In genomic region chr1:155223849-155224554, GRCm38 (mm10) we compare ENCODE assay signal across 8 mouse cellular contexts. TPM values are rescaled to one million over a fixed set of nuclear protein-coding genes. Genes with fewer than 3 reads are reported as not detected.
DNase-seq lines count a peak whose midpoint lies in the region; ATAC-seq and TF ChIP-seq lines count a peak whose summit lies in the region.

No protein-coding gene starts in this region.

- H3K4me3 ChIP-seq in embryonic fibroblast, embryonic 13.5 days (ENCODE audit: insufficient read depth, low read length): no peak overlapping the region
- no peak overlapping the region; a peak in 1 of 4 replicates for H3K4me3 ChIP-seq in heart, embryonic 14.5 days (ENCODE audit: control insufficient read depth in 1 of 2, insufficient read depth in 1 of 2, low read depth in 1 of 2, low read length in 2 of 2)
- H3K4me3 ChIP-seq in lung, postnatal 0 days (ENCODE audit: low read depth, low read length): no peak overlapping the region

- H3K9me3 ChIP-seq in heart, embryonic 14.5 days (ENCODE audit: control insufficient read depth, low read length): no peaks in the 10 kb centered on the region
- no peaks in the 10 kb centered on the region for H3K9me3 ChIP-seq in lung, postnatal 0 days (ENCODE audit: low read length)

- H3K27me3 ChIP-seq in heart, embryonic 14.5 days (ENCODE audit: control insufficient read depth, insufficient read depth, low read length): no peaks in the 10 kb centered on the region
- H3K27me3 ChIP-seq in lung, postnatal 0 days (replicated peaks; ENCODE audit: insufficient read depth, low read length): no peaks in the 10 kb centered on the region

- peak; percentile 98 for TF ChIP-seq CTCF in embryonic fibroblast, embryonic 13.5 days (IDR thresholded peaks at IDR 0.05; ENCODE audit: borderline replicate concordance, insufficient read depth, low read length)
- TF ChIP-seq CTCF in lung, postnatal 0 days (IDR thresholded peaks at IDR 0.05): peak; percentile 99

- no peak for TF ChIP-seq POLR2A in embryonic fibroblast, embryonic 13.5 days (IDR thresholded peaks at IDR 0.05; ENCODE audit: low read depth, low read length)

- H3K27ac ChIP-seq in embryonic fibroblast, embryonic 13.5 days (ENCODE audit: insufficient read depth, low read length): no peak overlapping the region
- no peak overlapping the region for H3K27ac ChIP-seq in heart, embryonic 14.5 days (replicated peaks in 1 of 2; ENCODE audit: control insufficient read depth in 1 of 2, insufficient read depth in 1 of 2, low read depth in 2 of 2, low read length in 2 of 2)
- no peak overlapping the region for H3K27ac ChIP-seq in lung, postnatal 0 days (ENCODE audit: low read length)

- peaks cover 89% of the 10 kb centered on the region for H3K36me3 ChIP-seq in heart, embryonic 14.5 days (ENCODE audit: control insufficient read depth, insufficient read depth, low read length)
- H3K36me3 ChIP-seq in lung, postnatal 0 days (ENCODE audit: insufficient read depth, low read length): no peaks in the 10 kb centered on the region

- H3K4me2 ChIP-seq in heart, embryonic 14.5 days (ENCODE audit: low read length): peak overlapping the region; percentile 34
- 0 out of 2 replicates have a peak overlapping the region, but pooled peaks have one; percentile 12 for H3K4me2 ChIP-seq in lung, postnatal 0 days (replicated peaks; ENCODE audit: low read depth, low read length)

- H3K9ac ChIP-seq in heart, embryonic 14.5 days (ENCODE audit: low read length): no peak overlapping the region
- H3K9ac ChIP-seq in lung, postnatal 0 days (replicated peaks; ENCODE audit: low read depth): no peak overlapping the region

- 19% methylated on average over 16 of the region's 16 CpGs for WGBS in heart, embryonic 14.5 days
- WGBS in lung, postnatal 0 days: 28% methylated on average over 16 of the region's 16 CpGs

- ATAC-seq in heart, embryonic 14.5 days (ENCODE audit: insufficient number of reproducible peaks, insufficient read depth, low FRiP score, low read depth): 0 out of 2 replicates have a peak, but pooled peaks have one; percentile 52
- peak; percentile 90 for ATAC-seq in lung, postnatal 0 days

- peak; percentile 94 for DNase-seq in ES-CJ7 (ENCODE audit: low read depth, low spot score)
- DNase-seq in brain, adult 2 months (ENCODE audit: low read depth, low spot score): peak; percentile 96
- peak; percentile 93 for DNase-seq in kidney, postnatal 10 days
- DNase-seq in lung, postnatal 0 days (ENCODE audit: low spot score): peak; percentile 93
- DNase-seq in ovary, adult 18-20 months (ENCODE audit: low spot score): peak; percentile 72
- DNase-seq in thymus, postnatal 25 days: peak; percentile 84

- H3K4me1 ChIP-seq in embryonic fibroblast, embryonic 13.5 days (ENCODE audit: control insufficient read depth, insufficient read depth, low read length): no peaks in the 10 kb centered on the region
- H3K4me1 ChIP-seq in heart, embryonic 14.5 days (ENCODE audit: control insufficient read depth in 2 of 2, insufficient read depth in 2 of 2, low read length in 2 of 2): peaks cover 14 to 24% of the 10 kb centered on the region in 2 experiments; a peak in 3 of 4 replicates
- H3K4me1 ChIP-seq in lung, postnatal 0 days (ENCODE audit: insufficient read depth, low read depth, low read length): no peaks in the 10 kb centered on the region

- TF ChIP-seq EP300 in lung, postnatal 0 days (IDR thresholded peaks at IDR 0.05): no peak

RNA-seq across cellular contexts. Expression of gene BC034090, which starts 20.2 kb away (rescaled TPM):
- polyA plus RNA-seq in embryonic fibroblast, embryonic 13.5 days (2011; ENCODE audit: insufficient read length, low read depth, missing spikeins): 21.4 and 25.1 TPM in 2 replicates
- 6.9 and 7.2 TPM in 2 replicates for polyA plus RNA-seq in heart, embryonic 14.5 days (2014; fragmentation: Nextera tagmentation; extraction: Ambion mirVana)
- polyA plus RNA-seq in lung, postnatal 0 days (2015; fragmentation: Nextera tagmentation; extraction: Ambion mirVana): 2.4 and 2.7 TPM in 2 replicates
